Mouse (Mus musculus) intestine, postnatal 0 days (tissue): ENCODE measurements around the gene Csnk1e. TPM values are rescaled to one million over a fixed set of nuclear protein-coding genes. Genes with fewer than 3 reads are reported as not detected.

ENCODE experiments used
- ATAC-seq: fragments of 200-750 bp; cut with Nextera tagmentation; 2 replicates; pipeline ENCODE4 v1.8.0; 2017; ENCODE audit warnings: mild to moderate bottlenecking, moderate TSS enrichment, moderate library complexity
- H3K27ac ChIP-seq: fragments of 300-500 bp; sonication (generic); 2 replicates; pipeline ENCODE4 v1.5.1; 2014; ENCODE audit warnings: mild to moderate bottlenecking, low read depth, low read length, moderate library complexity
- H3K27me3 ChIP-seq: fragments of 300-500 bp; sonication (generic); replicated peaks from 2 replicates; pipeline ENCODE4 v1.6.1; 2014; ENCODE audit warnings: low read length, mixed read lengths; ENCODE audit not compliant: control insufficient read depth, insufficient read depth
- H3K36me3 ChIP-seq: fragments of 300-500 bp; sonication (generic); 2 replicates; pipeline ENCODE4 v1.6.1; 2014; ENCODE audit warnings: mild to moderate bottlenecking, moderate library complexity; ENCODE audit not compliant: control insufficient read depth, insufficient read depth
- H3K4me1 ChIP-seq: fragments of 300-500 bp; sonication (generic); replicated peaks from 2 replicates; pipeline ENCODE4 v1.6.1; 2014; ENCODE audit warnings: antibody characterized with exemption, low read length, mixed read lengths; ENCODE audit not compliant: control insufficient read depth, insufficient read depth
- H3K4me2 ChIP-seq: fragments of 300-500 bp; sonication (generic); replicated peaks from 2 replicates; pipeline ENCODE4 v1.6.1; 2014; ENCODE audit warnings: low read depth, mild to moderate bottlenecking, moderate library complexity
- H3K4me3 ChIP-seq: fragments of 300-500 bp; sonication (generic); 2 replicates; pipeline ENCODE4 v1.5.1; 2014; ENCODE audit warnings: low read depth, low read length
- H3K9ac ChIP-seq: fragments of 300-500 bp; sonication (generic); 2 replicates; pipeline ENCODE4 v1.6.1; 2014; ENCODE audit warnings: mild to moderate bottlenecking, low read depth, low read length
- H3K9me3 ChIP-seq: fragments of 300-500 bp; sonication (generic); 2 replicates; pipeline ENCODE4 v1.6.1; 2016; ENCODE audit warnings: mixed run types; ENCODE audit not compliant: control insufficient read depth
- CTCF ChIP-seq: sonication (generic); IDR thresholded peaks from 2 replicates; pipeline ENCODE4 v1.5.1; 2016; ENCODE audit warnings: low read depth, mild to moderate bottlenecking, control low read depth, antibody characterized with exemption, moderate library complexity
- WGBS: fragments of 180-500 bp; shearing (Covaris S2); extraction: QIAGEN DNeasy Blood & Tissue Kit; methylation state at CpG from one replicate; pipeline ENCODE4 v1.1.7; 2014; 5-methylcytosine and 5-hydroxymethylcytosine counted together
- polyA plus RNA-seq: library from polyadenylated mRNA; unstranded; fragments of >200 nt; fragmentation: Nextera tagmentation; extraction: Ambion mirVana; gene quantifications from 2 replicates; pipeline ENCODE4 v1.2.1, GENCODE M21; 2015

The Csnk1e gene
- polyA plus RNA-seq, 1 experiment from 2014 or later, result 18.2 TPM

DNA sequence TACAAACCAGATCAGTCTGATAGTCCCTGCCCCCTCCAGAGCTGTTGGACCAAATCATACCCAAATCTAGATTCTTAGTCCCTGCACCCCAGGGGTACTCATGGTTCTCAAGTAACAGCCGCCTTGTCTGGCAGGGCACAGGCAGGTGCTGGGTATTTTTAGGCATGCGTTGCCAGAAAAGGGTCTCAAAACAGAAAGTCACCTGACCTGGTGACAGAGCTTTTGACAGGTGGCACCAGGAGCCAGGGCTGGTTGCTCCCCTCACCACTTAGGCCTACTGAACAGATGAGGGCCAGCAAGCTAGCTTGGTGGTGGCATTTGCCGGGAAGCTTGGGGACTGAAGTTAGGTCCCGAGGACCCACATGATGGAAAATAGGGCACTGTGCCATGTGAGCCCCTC is 48.8 kb downstream of the Csnk1e start:
- Histone ChIP-seq H3K27ac (no peak overlapping the region), H3K36me3 (no peaks in the 10 kb centered on the region), H3K9me3 (no peaks in the 10 kb centered on the region), H3K27me3 (no peaks in the 10 kb centered on the region), H3K4me3 (no peak overlapping the region), H3K4me2 (no peak overlapping the region), H3K4me1 (0 out of 2 replicates have a peak, but pooled peaks cover 3% of the 10 kb centered on the region), H3K9ac (no peak overlapping the region)
- TF ChIP-seq CTCF, result no peak
- WGBS, result 84% methylated on average over 4 of the region's 4 CpGs
- no peak for ATAC-seq

DNA sequence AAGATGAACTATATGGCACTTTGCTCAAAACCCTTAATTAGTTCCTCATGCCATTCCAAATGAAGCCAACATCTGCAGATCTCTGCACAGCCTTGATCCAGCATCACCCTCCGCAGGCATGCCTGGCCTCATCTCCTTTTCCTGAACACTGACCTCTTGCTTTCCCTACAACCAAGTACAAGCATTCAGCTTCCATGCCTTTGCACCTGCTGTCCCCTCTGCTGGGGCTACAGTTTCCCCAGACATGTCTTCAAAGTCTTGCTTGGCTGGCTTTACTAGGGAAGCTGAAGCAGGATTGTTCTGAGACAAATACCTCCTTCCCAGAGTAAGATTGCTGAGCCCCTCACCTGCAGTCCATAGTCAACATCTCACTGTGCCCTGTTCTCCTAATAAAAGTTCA is 51.1 kb downstream of the Csnk1e start:
- no peak overlapping the region for H3K4me2 ChIP-seq
- 80% methylated on average over 1 of the region's 1 CpGs for WGBS

DNA sequence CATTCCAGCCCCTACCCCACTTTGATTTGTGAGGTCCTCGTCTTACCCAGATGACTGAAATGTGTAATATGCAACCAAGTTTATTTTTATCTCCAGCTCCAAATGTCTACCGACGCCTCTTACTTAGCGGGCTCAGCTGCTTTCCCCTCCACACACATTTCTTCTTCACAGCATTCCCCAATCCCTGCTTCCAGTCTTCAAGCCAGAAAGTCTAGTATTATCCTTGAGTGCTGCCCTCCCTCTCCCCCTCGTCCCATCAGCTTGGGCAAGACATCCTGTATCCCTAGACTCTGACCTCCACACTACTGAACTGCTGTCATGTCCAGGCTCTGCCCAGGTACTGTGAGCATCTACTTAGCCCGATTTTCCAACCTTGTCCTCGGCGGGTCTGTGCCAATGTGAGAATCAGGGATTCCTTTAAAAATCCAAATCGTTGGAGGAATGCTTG is 51.6 kb downstream of the Csnk1e start:
- H3K27ac ChIP-seq, result peak overlapping the region; percentile 68; the same call in 1 of the 2 replicates

More for the DNA sequence above, 51.1 kb downstream of the Csnk1e start:
- H3K36me3 ChIP-seq, result no peaks in the 10 kb centered on the region
- H3K9me3 ChIP-seq, result no peaks in the 10 kb centered on the region
- ATAC-seq, result no peak
- no peak overlapping the region for H3K9ac ChIP-seq
- peaks cover 5% of the 10 kb centered on the region; the same call in 1 of the 2 replicates for H3K4me1 ChIP-seq
- H3K27ac ChIP-seq, result no peak overlapping the region
- H3K27me3 ChIP-seq, result no peaks in the 10 kb centered on the region
- no peak overlapping the region for H3K4me3 ChIP-seq
- no peak for TF ChIP-seq CTCF

DNA sequence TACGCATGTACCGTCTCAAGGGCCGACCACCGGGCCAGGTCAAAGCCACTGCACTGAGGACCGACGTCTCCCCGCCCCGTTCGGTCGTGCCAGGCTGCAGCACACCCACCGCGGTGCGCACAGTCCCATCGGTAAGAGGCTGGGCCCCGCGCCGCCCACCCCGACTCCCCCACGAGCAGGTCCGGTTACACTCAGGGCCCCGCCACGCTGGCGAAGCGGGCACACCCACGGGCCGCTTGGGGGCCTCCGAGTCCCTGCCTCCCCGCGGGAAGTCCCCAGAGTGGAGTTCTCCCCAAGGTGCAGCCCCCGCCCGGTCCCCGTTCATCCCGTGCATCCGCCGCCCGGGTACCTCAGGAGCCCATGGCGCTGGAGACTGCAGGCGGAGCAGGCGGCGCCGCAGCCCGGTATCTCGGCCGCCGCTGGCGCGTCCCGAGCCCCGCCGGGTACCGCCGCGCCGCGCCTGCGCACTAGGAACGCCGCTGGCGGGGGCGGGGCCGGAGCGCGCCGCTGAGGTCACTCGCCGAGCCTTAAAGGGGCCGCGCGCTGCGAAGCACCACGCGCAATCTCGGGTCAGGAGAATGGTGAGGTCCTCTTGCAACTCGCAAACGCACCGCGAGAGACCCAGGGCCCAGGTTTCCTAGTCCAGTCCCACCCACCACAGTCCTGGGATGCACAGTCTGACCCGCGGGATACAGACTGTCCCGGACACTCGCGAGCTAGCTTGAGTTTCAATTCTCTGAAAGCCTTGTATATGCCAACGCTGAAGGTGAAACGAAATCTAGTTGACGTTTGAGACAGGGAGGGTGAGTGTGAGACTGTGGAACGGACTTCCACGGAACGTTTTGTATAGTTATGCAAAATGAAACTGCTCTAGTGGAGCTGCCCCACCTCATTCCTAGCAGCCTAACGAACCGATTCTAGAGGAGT is 52.3 kb downstream of the Csnk1e start, which contains the start of gene Tmem184b:
Tmem184b (minus strand) TSS at position 734 of the 927 bp plus-strand sequence.
- Histone ChIP-seq H3K4me3 (peak within 1 kb of the TSS; percentile 96), H3K9ac (peak within 1 kb of the TSS; percentile 83), H3K4me1 (peaks cover 5% of the 10 kb centered on the region; the same call in 1 of the 2 replicates), H3K4me2 (peak within 1 kb of the TSS; percentile 91), H3K27me3 (no peaks in the 10 kb centered on the region), H3K27ac (peak within 1 kb of the TSS; percentile 68), H3K9me3 (no peaks in the 10 kb centered on the region), H3K36me3 (no peaks in the 10 kb centered on the region)
- WGBS, result under 1% methylated on average over 85 of the region's 90 CpGs
- ATAC-seq, result peak; percentile 88
- no peak; the same call in 1 of the 2 replicates for TF ChIP-seq CTCF

More for the DNA sequence above, 51.6 kb downstream of the Csnk1e start:
- peak overlapping the region; percentile 83 for H3K9ac ChIP-seq
- peaks cover 5% of the 10 kb centered on the region; the same call in 1 of the 2 replicates for H3K4me1 ChIP-seq
- no peak for TF ChIP-seq CTCF
- peak overlapping the region; percentile 91 for H3K4me2 ChIP-seq
- H3K27me3 ChIP-seq, result no peaks in the 10 kb centered on the region
- no peaks in the 10 kb centered on the region for H3K9me3 ChIP-seq
- no peak for ATAC-seq
- WGBS, result 20% methylated on average over 9 of the region's 9 CpGs
- peak overlapping the region; percentile 96 for H3K4me3 ChIP-seq
- H3K36me3 ChIP-seq, result no peaks in the 10 kb centered on the region

DNA sequence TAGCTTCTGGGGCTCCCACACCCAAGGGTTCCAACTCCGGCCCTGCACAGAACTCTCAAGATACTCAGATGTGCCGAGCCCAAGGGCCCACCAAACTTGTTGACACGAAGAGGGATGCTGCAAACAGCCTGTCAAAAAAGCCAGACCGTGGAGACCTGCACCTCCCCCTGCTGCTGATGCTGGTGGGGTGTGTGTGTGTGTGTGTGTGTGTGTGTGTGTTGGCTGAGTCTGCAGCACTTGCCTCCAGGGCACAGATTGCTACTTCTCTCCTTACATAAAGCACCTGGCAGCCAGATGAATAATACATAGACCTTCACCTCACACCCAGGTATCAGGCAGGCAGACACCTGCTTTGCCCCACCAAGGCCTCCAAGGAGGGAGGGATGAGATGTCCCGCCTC is 53.2 kb downstream of the Csnk1e start:
- TF ChIP-seq CTCF, result no peak
- Histone ChIP-seq H3K4me3 (peak overlapping the region; percentile 96), H3K27ac (no peak overlapping the region), H3K36me3 (no peaks in the 10 kb centered on the region), H3K9me3 (no peaks in the 10 kb centered on the region), H3K4me1 (peaks cover 5% of the 10 kb centered on the region; the same call in 1 of the 2 replicates), H3K27me3 (no peaks in the 10 kb centered on the region), H3K9ac (peak overlapping the region; percentile 83; the same call in 1 of the 2 replicates), H3K4me2 (peak overlapping the region; percentile 91)
- no peak for ATAC-seq
- WGBS, result 23% methylated on average over 5 of the region's 5 CpGs

DNA sequence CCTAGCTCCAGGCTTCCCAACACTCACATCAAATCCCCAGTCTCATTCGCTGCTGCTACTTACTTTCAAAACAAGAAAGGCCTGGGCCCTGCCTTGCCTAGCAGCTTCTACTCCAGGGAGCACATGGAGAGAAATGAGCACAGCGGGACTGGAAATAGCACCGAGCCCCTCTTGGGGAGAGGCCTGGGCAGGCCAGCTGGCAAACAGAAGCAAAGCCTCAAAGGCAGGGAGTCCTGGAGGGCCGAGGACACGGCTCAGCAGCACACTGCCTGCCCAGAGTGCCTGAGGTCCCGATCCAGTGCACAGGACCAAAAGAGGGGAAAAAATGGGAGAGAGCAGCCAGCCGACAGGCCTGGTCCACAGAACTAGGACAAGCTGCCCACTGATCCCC is 54.4 kb downstream of the Csnk1e start:
- no peak for TF ChIP-seq CTCF
- WGBS, result 58% methylated on average over 7 of the region's 7 CpGs
- H3K9ac ChIP-seq, result no peak overlapping the region
- peak overlapping the region; percentile 46; the same call in 1 of the 2 replicates for H3K27ac ChIP-seq
- no peak overlapping the region for H3K4me3 ChIP-seq
- no peak for ATAC-seq
- no peaks in the 10 kb centered on the region for H3K36me3 ChIP-seq
- peak overlapping the region; percentile 91 for H3K4me2 ChIP-seq
- peaks cover 5% of the 10 kb centered on the region; the same call in 1 of the 2 replicates for H3K4me1 ChIP-seq
- no peaks in the 10 kb centered on the region for H3K9me3 ChIP-seq
- no peaks in the 10 kb centered on the region for H3K27me3 ChIP-seq
